Mouse (Mus musculus) neural tube, embryonic 11.5 days (tissue): ENCODE measurements at regions not wholly inside any gene's neighbourhood (a gene's known extent, or its start where the extent isn't known, plus 50 kb on each side); places are given as distances from the start of the nearest gene placed in this dataset.

Experiments
- ATAC-seq: fragments of 200-750 bp; cut with Nextera tagmentation; 2 replicates; pipeline ENCODE4 v1.8.0; 2017; ENCODE audit warnings: moderate number of reproducible peaks, mild to moderate bottlenecking, moderate TSS enrichment, moderate library complexity; ENCODE audit not compliant: insufficient read depth, low FRiP score, low TSS enrichment
- DNase-seq: peaks from one replicate; pipeline ENCODE4 v3.0.0-alpha.2; 2015; ENCODE audit warnings: low spot score
- H3K27ac ChIP-seq: fragments of 300-500 bp; sonication (generic); 2 replicates; pipeline ENCODE4 v1.5.1; 2014; ENCODE audit warnings: low read depth, mild to moderate bottlenecking, low read length
- H3K27me3 ChIP-seq: fragments of 300-500 bp; sonication (generic); 2 replicates; pipeline ENCODE4 v1.6.1; 2014; ENCODE audit warnings: mild to moderate bottlenecking, low read length, mixed read lengths; ENCODE audit not compliant: control insufficient read depth, insufficient read depth
- H3K36me3 ChIP-seq: fragments of 300-500 bp; sonication (generic); 2 replicates; pipeline ENCODE4 v1.6.1; 2014; ENCODE audit warnings: mild to moderate bottlenecking, low read length, moderate library complexity, mixed read lengths; ENCODE audit not compliant: control insufficient read depth, insufficient read depth
- H3K4me1 ChIP-seq: fragments of 300-500 bp; sonication (generic); 2 replicates; pipeline ENCODE4 v1.6.1; 2014; ENCODE audit warnings: low read length, mixed read lengths; ENCODE audit not compliant: control insufficient read depth, insufficient read depth
- H3K4me2 ChIP-seq: fragments of 300-500 bp; sonication (generic); 2 replicates; pipeline ENCODE4 v1.6.1; 2014; ENCODE audit warnings: low read depth, mild to moderate bottlenecking, moderate library complexity
- H3K4me3 ChIP-seq: fragments of 300-500 bp; sonication (generic); 2 replicates; pipeline ENCODE4 v1.5.1; 2014; ENCODE audit warnings: low read depth, low read length
- H3K9ac ChIP-seq: fragments of 300-500 bp; sonication (generic); 2 replicates; pipeline ENCODE4 v1.6.1; 2014; ENCODE audit warnings: mild to moderate bottlenecking, low read length
- H3K9me3 ChIP-seq: fragments of 300-500 bp; sonication (generic); 2 replicates; pipeline ENCODE4 v1.6.1; 2016; ENCODE audit warnings: low read length; ENCODE audit not compliant: control insufficient read depth
- WGBS: fragments of 180-500 bp; shearing (Covaris S2); extraction: QIAGEN DNeasy Blood & Tissue Kit; methylation state at CpG from one replicate; pipeline ENCODE4 v1.1.7; 2014; 5-methylcytosine and 5-hydroxymethylcytosine counted together

DNA sequence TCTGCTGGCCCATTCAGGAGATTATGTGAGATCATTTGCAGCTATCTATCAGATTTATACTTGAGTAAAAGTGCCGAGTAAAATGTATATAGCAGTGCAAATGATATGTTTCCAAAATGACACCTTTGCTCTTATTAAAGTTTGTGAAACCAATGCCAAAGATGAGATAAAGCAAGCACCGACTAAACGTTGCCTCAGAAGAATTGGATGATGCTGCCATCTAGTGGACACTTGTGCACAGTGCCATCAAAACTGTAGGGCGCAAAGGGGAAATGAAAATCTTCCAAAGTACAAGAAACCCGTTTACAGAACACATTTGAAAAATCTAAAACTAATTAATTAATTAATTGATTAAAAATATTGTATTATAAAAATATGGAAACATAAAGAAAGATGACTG, 127.2 kb downstream of the Atxn7l3b start:
- ATAC-seq (peak; percentile 75; the same call in 1 of the 2 replicates), DNase-seq (peak; percentile 43)
- H3K9ac ChIP-seq, result no peak overlapping the region
- H3K27me3 ChIP-seq, result no peaks in the 10 kb centered on the region
- no peak overlapping the region for H3K4me2 ChIP-seq
- WGBS, result 12% methylated on average over 5 of the region's 5 CpGs
- no peaks in the 10 kb centered on the region for H3K9me3 ChIP-seq
- H3K4me1 ChIP-seq, result no peaks in the 10 kb centered on the region
- no peak overlapping the region for H3K27ac ChIP-seq
- H3K4me3 ChIP-seq, result no peak overlapping the region
- no peaks in the 10 kb centered on the region for H3K36me3 ChIP-seq

DNA sequence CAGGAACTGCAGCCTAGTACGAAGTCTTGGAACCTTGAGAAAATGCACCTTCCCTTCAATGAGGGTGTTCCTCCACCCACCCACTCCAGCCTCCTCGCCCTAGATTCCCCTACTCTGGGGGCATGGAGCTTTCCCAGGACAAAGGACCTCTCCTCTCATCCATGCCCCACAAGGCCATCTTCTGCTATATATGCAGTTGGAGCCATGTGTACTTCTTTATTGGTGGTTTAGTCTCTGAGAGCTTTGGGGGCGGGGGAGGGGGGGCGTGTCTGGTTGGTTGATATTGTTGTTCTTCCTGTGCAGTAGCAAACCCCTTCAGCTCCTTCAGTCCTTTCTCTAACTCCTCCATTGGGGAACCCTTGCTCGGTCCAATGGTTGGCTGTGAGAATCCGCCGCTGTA, 130.2 kb downstream of the Atxn7l3b start:
- Histone ChIP-seq H3K27ac (no peak overlapping the region), H3K9ac (no peak overlapping the region), H3K4me1 (no peaks in the 10 kb centered on the region), H3K4me3 (no peak overlapping the region), H3K9me3 (no peaks in the 10 kb centered on the region), H3K27me3 (no peaks in the 10 kb centered on the region), H3K36me3 (no peaks in the 10 kb centered on the region), H3K4me2 (no peak overlapping the region)
- DNase-seq (no peak), ATAC-seq (no peak)
- 64% methylated on average over 7 of the region's 7 CpGs for WGBS

DNA sequence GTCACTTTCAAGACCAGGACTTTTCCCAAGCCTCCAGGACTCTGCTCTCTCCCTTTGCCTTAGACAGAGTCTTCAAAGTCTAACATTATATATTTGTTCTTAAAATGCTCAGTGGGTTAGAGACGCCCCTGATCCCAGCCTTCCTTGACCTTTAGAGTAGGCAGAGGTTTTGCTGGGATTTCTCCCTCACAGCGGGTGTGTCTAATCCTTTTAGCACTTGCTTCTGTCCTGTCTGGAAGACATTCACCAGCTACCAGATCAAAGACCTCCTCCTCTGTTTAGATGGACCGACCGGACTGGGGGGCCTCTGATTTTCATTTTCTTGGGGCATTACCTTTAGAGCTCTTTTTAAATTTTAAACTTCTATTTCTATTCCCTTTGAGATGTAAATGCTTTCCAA, 130.7 kb downstream of the Atxn7l3b start:
- WGBS, result 11% methylated on average over 4 of the region's 4 CpGs
- Histone ChIP-seq H3K27ac (no peak overlapping the region), H3K4me1 (no peaks in the 10 kb centered on the region), H3K9me3 (no peaks in the 10 kb centered on the region), H3K4me3 (no peak overlapping the region), H3K36me3 (no peaks in the 10 kb centered on the region), H3K27me3 (no peaks in the 10 kb centered on the region), H3K4me2 (no peak overlapping the region), H3K9ac (no peak overlapping the region)
- DNase-seq, result no peak
- ATAC-seq, result no peak

DNA sequence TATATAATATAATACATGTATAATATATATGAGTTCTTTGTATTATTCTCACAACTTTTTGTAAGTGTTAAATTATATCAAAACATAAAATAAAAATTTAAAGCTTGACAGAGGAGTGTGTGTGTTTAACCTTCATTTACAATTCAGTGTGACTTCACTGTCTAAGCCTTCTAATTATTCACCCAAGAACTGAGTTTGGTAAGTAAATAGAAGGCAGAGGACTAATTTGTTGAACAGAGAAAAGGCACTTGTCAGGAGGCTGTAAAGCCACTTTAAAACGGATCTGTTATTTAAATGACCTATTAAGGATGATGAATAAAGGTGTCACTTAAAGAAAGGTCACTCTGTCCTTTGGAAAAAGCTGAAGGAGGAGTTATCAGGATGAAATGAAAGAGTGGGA, 132.9 kb downstream of the Atxn7l3b start:
- WGBS, result 9% methylated on average over 1 of the region's 1 CpGs
- Histone ChIP-seq H3K4me2 (no peak overlapping the region), H3K9me3 (no peaks in the 10 kb centered on the region), H3K36me3 (no peaks in the 10 kb centered on the region), H3K4me3 (no peak overlapping the region), H3K27me3 (no peaks in the 10 kb centered on the region), H3K4me1 (no peaks in the 10 kb centered on the region), H3K27ac (no peak overlapping the region), H3K9ac (no peak overlapping the region)
- ATAC-seq (no peak), DNase-seq (no peak)

DNA sequence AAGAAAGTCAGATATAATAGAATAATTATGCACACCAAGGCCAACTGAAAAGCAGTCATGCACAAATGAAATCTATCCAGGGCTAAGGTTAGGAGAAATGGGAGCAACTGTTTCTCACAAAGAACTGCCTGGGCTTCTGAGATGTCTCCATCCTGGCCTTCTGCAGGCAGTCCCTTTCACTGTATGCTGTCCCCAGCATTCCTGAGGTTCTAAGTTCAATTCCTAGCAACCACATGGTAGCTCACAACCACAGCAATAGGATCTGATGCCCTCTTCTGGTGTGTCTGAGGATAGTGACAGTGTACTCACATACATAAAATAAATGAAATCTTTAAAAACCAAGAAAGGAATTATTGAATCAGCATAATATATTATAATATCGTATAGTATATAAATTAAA, 133.3 kb downstream of the Atxn7l3b start:
- no peak overlapping the region for H3K27ac ChIP-seq
- no peaks in the 10 kb centered on the region for H3K4me1 ChIP-seq
- no peaks in the 10 kb centered on the region for H3K27me3 ChIP-seq
- WGBS, result 84% methylated on average over 1 of the region's 1 CpGs
- no peak overlapping the region for H3K4me2 ChIP-seq
- ATAC-seq (peak; percentile 56; the same call in 1 of the 2 replicates), DNase-seq (peak; percentile 13)
- no peak overlapping the region for H3K9ac ChIP-seq
- H3K36me3 ChIP-seq, result no peaks in the 10 kb centered on the region
- H3K4me3 ChIP-seq, result no peak overlapping the region
- H3K9me3 ChIP-seq, result no peaks in the 10 kb centered on the region

DNA sequence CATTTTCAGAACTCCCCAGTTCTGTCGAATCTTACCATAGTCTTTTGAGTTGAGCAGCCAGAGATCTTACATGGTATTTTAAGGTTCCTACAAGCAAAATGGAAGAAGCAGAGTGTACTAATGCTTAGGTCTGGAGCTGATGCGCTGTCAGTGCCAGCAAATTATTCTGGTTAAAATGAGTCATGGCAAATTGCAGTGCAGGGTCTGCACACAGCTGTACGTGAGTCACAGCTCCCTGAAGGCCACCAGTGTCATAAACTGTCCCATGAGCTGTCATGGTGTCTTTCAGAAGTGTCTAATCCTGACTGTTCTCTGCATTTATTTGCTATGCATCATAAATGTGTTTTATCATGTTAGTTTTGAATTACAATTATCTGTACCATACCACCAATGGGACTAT, 140.6 kb downstream of the Atxn7l3b start:
- no peak overlapping the region for H3K4me2 ChIP-seq
- no peaks in the 10 kb centered on the region for H3K27me3 ChIP-seq
- no peak overlapping the region for H3K27ac ChIP-seq
- no peaks in the 10 kb centered on the region for H3K36me3 ChIP-seq
- DNase-seq (no peak), ATAC-seq (no peak)
- no peak overlapping the region for H3K4me3 ChIP-seq
- WGBS, result 74% methylated on average over 3 of the region's 3 CpGs
- no peaks in the 10 kb centered on the region for H3K9me3 ChIP-seq
- no peak overlapping the region for H3K9ac ChIP-seq
- H3K4me1 ChIP-seq, result no peaks in the 10 kb centered on the region

DNA sequence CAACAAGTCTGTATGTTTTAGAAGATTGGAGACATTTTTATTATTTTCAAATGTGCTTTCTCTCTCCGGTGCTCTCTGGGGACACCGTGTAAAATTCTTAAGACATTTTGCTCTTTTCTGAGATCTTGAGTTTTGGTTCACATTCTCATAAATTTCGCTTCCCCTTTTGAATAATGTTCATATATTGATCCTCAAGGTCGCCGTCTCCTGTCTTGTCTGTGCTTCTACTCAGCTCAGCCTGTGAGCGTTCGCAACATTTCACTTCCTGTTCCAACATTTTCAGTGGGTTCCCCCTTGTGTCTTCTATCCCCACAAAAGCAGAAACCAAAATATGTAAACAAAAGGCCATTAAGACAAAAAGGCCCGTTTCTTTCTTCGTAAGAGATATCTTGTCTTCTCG, 154.5 kb downstream of the Atxn7l3b start:
- DNase-seq (no peak), ATAC-seq (no peak)
- Histone ChIP-seq H3K9ac (no peak overlapping the region), H3K9me3 (no peaks in the 10 kb centered on the region), H3K4me2 (no peak overlapping the region), H3K27me3 (no peaks in the 10 kb centered on the region), H3K27ac (no peak overlapping the region), H3K36me3 (no peaks in the 10 kb centered on the region), H3K4me1 (no peaks in the 10 kb centered on the region), H3K4me3 (no peak overlapping the region)
- 91% methylated on average over 10 of the region's 10 CpGs for WGBS

DNA sequence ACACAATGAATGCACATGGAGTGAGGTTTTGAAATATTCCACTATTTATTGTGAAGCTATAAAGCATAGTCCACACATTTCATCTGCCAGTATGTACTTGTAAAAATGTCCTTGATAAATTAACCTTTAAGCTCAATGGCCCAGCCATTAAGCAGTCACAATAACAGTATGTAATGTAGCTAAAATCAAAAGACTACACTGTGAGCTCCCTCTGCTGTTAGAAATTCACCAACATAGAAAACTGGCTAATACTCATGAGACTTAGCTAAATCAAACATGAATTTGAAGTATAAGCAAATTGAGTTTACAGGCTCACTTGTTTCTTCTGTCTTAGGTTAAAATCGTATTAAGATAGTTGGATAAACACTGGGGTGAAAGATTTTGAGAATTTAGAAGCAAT, 182.1 kb downstream of the Atxn7l3b start:
- no peak for DNase-seq
- no peak for ATAC-seq
- H3K36me3 ChIP-seq, result no peaks in the 10 kb centered on the region

DNA sequence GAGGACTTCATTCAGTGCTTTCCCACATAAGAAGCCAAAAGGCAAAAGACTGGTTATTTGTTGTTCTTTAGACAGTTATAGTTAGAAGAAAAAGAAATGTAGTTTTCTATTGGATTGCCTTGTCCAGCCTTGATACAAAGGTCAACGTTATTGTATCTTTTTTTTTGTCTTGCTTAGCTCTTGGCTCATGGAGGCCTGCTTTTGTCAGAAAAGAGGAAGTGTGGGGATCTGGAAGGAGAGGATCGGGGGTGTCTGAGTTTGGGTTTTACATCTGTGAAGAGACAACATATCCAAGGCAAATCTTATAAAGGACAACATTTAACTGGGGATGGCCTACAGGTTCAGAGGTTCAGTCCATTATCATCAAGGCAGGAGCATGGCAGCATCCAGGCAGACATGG, 185.3 kb downstream of the Atxn7l3b start:
- no peaks in the 10 kb centered on the region for H3K4me1 ChIP-seq
- H3K9ac ChIP-seq, result no peak overlapping the region
- no peaks in the 10 kb centered on the region for H3K36me3 ChIP-seq
- 95% methylated on average over 2 of the region's 2 CpGs for WGBS
- DNase-seq, result no peak
- no peak overlapping the region for H3K4me3 ChIP-seq
- H3K4me2 ChIP-seq, result no peak overlapping the region
- no peaks in the 10 kb centered on the region for H3K9me3 ChIP-seq
- no peaks in the 10 kb centered on the region for H3K27me3 ChIP-seq
- H3K27ac ChIP-seq, result no peak overlapping the region
- ATAC-seq, result no peak

More for the DNA sequence above, 182.1 kb downstream of the Atxn7l3b start:
- H3K4me1 ChIP-seq, result no peaks in the 10 kb centered on the region
- H3K4me3 ChIP-seq, result no peak overlapping the region
- no peak overlapping the region for H3K9ac ChIP-seq
- no peaks in the 10 kb centered on the region for H3K9me3 ChIP-seq
- H3K27me3 ChIP-seq, result no peaks in the 10 kb centered on the region
- no peak overlapping the region for H3K27ac ChIP-seq
- no peak overlapping the region for H3K4me2 ChIP-seq
- 85% methylated on average over 1 of the region's 1 CpGs for whole genome bisulfite sequencing
